In genomic region chr9:7761906-7762455, GRCm38 (mm10) we compare ENCODE assay signal across 17 mouse cellular contexts. TPM values are rescaled to one million over a fixed set of nuclear protein-coding genes. Genes with fewer than 3 reads are reported as not detected.
DNase-seq lines count a peak whose midpoint lies in the region; TF ChIP-seq lines count a peak whose summit lies in the region.
"Had no signal": no experiment of that assay in that cellular context is flagged by ENCODE, and none has a peak within 500 bp of the region (broad histone marks: within the 10 kb centered on the region; RNA-seq: fewer than 3 reads in every experiment).

No protein-coding gene starts in this region.

- intact Hi-C loops in heart, postnatal 36 days (cut with DNase I), result loop anchor here (5.0 kb wide), 2 partner anchors 45 to 240 kb away; partner anchors contain the start of gene Yap1

- H3K4me3 ChIP-seq in testis, adult 2 months (ENCODE audit: control insufficient read depth, low read depth, low read length), result peak overlapping the region; percentile 70
- H3K4me3 ChIP-seq: embryonic facial prominence, embryonic 13.5 days; hindbrain, embryonic 13.5 days; left cerebral cortex, adult 2 months; neural tube, embryonic 15.5 days had no signal

- no peak for TF ChIP-seq CTCF in testis, adult 2 months (IDR thresholded peaks at IDR 0.05; ENCODE audit: control insufficient read depth, insufficient read depth, insufficient replicate concordance, low read depth, low read length)

- H3K27me3 ChIP-seq in testis, adult 2 months (ENCODE audit: control insufficient read depth, insufficient read depth, low read length), result no peaks in the 10 kb centered on the region

- H3K27ac ChIP-seq in testis, adult 2 months (ENCODE audit: control insufficient read depth, insufficient read depth, low read depth, low read length), result no peak overlapping the region
- H3K27ac ChIP-seq: embryonic facial prominence, embryonic 13.5 days; hindbrain, embryonic 13.5 days; left cerebral cortex, adult 2 months; neural tube, embryonic 15.5 days had no signal

- DNase-seq in heart, adult 11 months, result peak; percentile 78
- no peak for DNase-seq in heart, postnatal 36 days
- no peak for DNase-seq in testis, postnatal 10 days (ENCODE audit: low spot score)
- DNase-seq in cerebellum, adult 9-10 months, result peak; percentile 40
- no peak for DNase-seq in layer of hippocampus, postnatal 36 days
- DNase-seq in c-Kit-positive CD71-positive TER-119-positive erythroid progenitor cells, embryonic 14.5 days (ENCODE audit: low spot score), result no peak
- DNase-seq: gastrocnemius, postnatal 10 days; kidney, adult 9 months; kidney, postnatal 36 days; lung, adult 2 months; spleen, adult 18-20 months; thymus, adult 2 months had no signal

- no peaks in the 10 kb centered on the region for H3K36me3 ChIP-seq in testis, adult 2 months (ENCODE audit: control insufficient read depth, insufficient read depth, low read length)
- H3K36me3 ChIP-seq: embryonic facial prominence, embryonic 13.5 days; hindbrain, embryonic 13.5 days; neural tube, embryonic 15.5 days had no signal

- H3K4me1 ChIP-seq in testis, adult 2 months (ENCODE audit: control insufficient read depth, insufficient read depth, low read length), result peaks cover 4% of the 10 kb centered on the region

- no peak for TF ChIP-seq POLR2A in testis, adult 2 months (IDR thresholded peaks at IDR 0.05; ENCODE audit: control insufficient read depth, low read depth, low read length)

RNA-seq across cellular contexts. Expression of gene Tmem123, which starts 1.9 kb away (rescaled TPM):
- total RNA-seq in heart, postnatal 36 days (2021), result 10 to 100 TPM; 37.2 to 40.4 TPM
- 31.8 and 32.8 TPM in 2 replicates for polyA plus RNA-seq in testis, adult 2 months (2012; rRNA removed)
- 10 to 100 TPM; 11.7 to 13.8 TPM for total RNA-seq in layer of hippocampus, postnatal 36 days (2021)

Comparison
In these comparisons a context has a peak if more than half of its experiments do, and no peak if none do; other contexts are left out.
1. DNase-seq: peak in heart, adult 11 months (single experiment) and cerebellum, adult 9-10 months (single experiment); none in heart, postnatal 36 days (0 of 2), testis, postnatal 10 days (single experiment), layer of hippocampus, postnatal 36 days (0 of 2) and c-Kit-positive CD71-positive TER-119-positive erythroid progenitor cells, embryonic 14.5 days (single experiment).